Mouse (Mus musculus): ENCODE data around the gene Fzd7.

The Fzd7 gene

DNA sequence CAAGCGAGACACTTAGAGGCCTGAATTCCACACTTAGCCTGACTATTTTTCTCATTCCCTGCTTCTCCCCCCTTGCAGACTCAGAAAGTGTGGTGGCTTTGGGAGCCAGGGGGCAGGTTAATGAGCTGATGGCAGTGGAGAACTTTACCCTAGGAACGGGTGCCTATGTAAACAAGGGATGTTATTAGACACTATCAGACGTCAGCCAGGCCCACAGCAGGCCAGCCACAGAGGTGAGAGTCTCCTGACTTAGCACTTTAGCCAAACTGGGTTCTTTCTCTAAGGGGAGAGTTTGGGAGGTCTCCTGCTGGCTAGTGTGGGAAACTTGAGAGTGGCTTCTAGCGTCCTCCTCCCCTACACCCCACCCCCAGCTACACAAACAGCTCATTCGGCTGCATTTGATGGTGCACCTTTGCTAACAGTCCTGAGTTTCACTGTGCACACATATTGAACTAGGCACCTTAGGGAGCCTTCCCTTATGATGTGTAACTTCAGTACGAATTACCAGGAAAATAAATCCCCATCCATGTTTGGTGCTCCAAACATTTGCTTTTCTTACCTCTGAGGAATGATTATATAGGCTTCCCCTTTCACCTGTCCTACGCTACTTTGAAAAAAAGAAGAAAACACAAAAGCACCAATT, 21.6 kb downstream of the Fzd7 start:
- no peak for DNase-seq

DNA sequence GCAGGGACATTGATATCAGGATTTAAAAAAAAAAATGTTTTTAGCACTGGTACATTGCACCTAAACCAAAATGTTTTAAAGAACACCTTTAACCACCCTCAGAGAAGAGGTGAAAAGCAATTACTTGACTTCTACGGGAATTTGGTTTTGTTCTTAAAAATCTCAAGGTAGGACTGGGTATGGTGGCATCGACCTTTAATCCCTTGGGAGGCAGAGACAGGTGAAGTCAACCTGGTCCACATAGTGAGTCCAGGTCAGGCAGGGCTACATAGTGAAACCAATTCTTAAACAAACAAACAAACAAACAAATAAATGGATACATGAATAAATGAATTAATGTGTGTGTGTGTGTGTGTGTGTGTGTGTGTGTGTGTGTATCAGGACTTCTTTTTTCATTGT, 22.1 kb downstream of the Fzd7 start:
- DNase-seq, result no peak

DNA sequence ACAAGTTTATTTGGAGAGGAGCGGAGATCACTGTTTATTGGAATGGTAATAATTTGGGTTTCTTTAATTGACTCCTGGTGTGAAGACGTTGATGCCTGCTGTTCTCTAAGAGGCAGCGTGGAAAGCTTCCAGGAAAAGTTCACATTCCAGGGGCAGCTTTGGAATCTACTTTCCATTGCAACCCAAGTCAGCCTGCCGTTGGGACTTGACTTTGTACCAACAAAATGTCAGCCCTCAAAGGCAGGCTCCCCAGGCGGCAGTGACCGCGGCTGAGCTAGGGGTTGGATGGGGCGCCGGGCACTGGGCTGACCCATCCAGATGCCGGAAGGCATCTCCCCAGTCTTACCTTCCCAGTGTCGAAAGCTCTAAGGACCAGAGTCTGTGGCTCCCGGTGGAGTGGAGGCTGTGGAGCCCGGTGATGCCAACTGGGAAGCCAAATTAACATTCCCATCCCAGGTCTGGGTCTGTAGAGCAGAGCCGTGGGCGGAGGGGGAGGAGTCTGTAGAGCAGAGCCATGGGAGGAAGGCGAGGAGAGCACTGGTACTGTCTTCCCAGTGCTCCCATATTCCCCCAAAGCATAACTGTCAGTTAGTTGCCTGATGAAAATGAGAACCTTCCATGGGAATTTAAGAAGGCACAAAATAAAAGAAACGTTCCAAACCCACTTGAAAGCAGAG, 26.4 kb downstream of the Fzd7 start:
- peak; percentile 17 for DNase-seq

DNA sequence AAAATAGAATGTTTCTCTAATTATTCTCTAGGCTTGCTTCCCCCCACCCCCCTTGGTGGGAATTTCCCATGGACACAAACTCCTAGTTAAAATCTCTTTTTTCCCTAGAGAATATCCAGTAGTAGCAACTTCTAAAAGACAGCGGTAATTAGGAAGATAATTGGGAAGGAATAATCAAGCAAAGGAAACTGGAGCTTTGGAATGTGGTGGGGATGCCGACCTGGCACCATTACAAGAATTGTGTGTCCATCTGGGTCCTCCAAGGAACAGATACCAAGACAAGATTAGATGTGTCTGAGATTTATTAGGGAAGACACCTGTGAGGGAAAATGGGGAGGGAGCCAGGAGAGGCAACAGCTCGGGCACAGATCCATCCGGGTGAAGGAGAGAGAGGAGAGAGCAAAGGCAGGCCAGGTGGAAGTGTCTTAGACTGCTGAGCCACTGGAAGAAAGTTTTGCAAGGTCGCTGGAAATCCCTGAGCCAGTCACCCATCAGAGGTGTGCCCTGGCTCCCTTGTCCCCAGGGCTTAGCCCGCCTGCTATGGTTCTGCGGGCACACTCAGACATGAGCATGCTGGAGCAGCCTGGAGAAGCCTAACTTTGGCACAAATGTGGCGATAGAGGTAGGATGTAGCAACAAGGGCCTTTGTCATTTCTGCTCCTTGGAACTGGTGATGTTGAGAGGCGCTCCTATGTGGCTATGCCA, 29.5 kb downstream of the Fzd7 start:
- DNase-seq, result no peak

DNA sequence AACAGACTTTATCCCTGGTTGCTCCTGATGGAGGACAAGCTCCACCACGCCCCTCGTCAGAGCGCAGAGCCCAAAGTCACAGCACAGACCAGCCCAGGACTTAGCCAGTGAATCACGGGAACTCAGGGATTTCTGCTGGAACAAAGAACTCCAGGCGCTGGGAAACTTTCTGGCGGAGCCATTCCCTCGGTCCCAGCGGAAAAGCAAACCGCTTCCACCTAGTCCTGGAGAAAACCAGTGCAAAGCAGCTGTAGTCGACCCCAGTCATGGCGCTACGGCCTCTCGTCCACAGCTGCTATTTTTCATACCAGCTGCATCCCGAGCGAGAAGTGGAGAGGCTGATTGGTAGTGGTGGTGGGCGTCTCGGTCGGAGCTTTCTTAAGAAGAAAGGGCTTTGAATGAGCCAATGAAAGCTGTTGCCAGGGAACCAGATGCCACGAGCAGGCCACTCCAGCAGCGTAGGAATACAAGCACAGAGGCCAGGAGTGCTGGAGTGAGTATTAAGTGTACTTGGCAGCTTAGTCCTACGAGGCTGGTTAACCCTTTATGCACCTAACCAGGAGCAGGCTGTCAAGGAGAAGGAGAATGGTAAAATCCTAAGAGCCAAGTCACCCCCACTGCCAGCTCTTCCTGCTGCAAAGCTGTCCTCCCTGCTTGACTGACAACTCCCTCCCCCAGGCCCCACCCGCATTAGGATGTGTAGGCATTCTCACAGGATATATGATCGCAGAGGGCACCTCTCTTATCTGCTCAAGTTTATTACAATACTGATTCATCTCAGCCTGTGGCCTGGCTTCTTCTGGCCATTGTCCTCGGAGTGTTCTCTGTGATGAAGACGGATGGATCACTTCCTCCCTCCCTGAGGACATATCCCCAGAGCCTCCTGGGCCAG, 34.0 kb downstream of the Fzd7 start, which contains the start of gene Gm973:
Gene Gm973, plus strand, starts transcription at position 239 of the 892 bp plus-strand sequence.
- DNase-seq, result peak; percentile 8

DNA sequence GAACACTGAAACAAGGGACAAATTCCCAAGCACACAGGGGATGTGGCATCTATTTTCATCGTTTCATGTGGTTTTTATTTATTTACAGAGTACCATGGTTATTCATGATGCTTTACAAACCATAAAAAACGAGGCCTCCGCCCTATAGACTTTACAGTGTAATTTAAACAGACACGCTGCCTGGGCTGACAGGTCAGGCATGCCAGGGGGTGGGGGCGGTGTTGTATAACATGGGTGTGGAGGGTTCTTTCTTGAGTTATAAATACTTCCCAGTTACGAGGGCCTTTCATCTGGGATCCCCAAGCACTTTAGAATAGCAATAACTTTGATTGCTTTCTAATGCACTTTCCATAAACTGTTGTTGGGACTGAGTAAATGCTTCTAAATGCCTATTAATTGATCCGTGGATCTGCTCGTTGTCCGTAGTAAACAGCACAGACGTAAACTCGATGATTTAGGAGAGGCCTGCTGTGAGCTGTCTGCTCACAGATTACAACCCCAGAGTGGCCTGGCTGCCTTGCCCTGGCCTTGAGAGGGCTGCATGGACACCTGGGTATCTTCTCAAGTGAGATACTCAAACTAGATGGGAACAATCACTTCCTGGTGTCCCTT, 38.1 kb downstream of the Fzd7 start:
- DNase-seq, result no peak

DNA sequence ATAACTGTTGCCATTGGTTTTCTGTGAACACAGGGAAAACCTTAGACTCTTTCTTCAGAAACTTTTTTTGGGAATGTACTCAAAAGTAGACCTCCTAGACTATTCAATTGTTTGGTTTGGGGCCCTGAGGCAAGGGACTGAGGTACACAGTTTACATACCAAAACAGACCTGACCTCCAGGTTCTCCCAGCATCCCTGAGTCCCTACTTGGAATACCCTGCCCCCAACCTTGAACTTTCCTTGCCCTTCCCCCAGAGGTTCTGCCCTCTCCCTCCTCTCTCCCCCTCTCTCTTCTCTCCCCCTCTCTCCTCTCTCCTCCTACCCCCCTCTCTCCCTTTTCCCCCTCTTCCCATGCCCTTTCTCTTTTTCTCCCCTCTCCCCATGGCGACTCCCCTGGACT, 40.2 kb downstream of the Fzd7 start:
- DNase-seq, result no peak

DNA sequence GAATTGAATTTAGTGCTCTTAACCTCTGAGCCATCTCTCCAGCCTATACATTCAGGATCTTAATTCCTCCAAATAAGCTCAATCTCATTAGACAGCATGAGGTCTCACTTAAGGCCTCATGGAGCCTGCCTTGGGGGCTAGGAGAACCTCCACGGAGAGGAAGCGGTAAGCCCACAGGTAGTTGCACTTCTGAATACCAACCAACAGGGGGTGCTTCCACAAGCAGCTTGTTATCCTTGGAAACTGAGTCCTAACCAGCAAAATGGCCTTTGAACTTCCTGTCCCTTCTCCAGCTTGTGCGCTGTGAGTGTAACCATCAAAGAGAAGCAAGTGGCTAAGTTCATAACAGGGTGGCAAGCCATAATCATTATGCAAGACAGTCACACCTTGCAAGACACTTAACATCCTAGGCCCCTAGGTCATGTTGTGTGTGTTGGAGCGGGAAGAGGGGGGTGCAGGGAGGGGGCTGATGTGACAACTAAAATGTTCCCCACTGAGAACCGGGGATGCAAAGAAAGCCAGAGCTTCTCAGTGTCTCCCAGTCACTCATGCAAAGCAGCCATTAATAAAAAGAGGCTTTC, 41.2 kb downstream of the Fzd7 start:
- DNase-seq, result no peak

DNA sequence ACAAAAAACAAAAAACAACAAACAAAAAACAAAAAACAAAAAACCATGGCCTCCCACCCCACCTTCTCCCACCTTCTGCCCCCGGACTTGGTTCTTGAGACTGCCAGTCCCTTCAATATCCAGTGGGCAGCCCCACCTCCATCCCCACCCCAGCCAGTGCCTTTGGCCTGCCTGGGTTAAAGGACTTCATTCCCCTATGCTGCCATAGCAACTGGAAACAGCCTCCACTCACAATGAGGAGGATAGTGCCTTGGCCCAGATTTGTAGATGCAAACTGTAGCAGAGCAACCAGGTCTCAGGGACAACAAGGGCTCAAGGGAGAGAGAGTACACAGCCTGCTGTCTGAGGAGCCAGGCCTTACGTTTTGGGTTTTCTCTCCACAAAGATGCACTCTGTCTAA, 41.8 kb downstream of the Fzd7 start:
- no peak for DNase-seq

DNA sequence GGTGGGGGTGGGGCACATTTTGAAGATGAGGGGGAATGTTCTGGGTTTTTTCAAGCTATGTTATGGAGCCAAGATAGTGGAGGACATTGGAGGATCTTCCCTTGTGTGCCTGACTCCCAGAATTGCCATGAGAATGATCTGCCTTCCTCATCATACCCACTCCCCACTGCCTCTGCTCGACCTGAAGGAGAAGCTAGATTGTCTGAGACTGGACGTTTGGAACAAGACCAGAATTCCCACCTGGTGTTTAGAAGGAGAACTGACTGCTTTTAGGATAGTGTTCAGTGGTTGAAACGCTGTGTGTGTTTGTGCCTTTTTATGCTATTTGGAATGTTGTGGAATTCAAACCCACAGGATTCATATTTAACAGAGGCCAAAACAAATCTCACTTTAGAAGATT, 42.5 kb downstream of the Fzd7 start:
- no peak for DNase-seq

DNA sequence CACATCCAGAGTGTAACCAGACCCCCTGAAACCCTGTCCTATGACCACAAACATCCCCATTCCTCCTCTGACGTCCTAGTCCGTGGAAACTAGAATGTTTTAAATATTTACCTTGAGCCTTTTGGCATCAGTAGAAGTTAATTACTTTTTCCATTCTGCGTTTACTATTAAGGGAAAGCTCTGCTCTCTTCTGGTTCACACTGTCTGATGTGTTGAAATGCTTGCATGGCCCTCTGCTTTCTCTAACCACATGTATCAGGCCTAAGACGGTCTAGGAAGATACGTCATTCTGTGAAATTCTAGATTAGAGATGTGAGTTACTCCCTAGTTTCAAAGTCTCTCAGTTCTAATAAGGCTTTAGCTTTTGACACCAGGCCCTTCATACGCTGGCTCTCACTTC, 45.0 kb downstream of the Fzd7 start:
- no peak for DNase-seq

DNA sequence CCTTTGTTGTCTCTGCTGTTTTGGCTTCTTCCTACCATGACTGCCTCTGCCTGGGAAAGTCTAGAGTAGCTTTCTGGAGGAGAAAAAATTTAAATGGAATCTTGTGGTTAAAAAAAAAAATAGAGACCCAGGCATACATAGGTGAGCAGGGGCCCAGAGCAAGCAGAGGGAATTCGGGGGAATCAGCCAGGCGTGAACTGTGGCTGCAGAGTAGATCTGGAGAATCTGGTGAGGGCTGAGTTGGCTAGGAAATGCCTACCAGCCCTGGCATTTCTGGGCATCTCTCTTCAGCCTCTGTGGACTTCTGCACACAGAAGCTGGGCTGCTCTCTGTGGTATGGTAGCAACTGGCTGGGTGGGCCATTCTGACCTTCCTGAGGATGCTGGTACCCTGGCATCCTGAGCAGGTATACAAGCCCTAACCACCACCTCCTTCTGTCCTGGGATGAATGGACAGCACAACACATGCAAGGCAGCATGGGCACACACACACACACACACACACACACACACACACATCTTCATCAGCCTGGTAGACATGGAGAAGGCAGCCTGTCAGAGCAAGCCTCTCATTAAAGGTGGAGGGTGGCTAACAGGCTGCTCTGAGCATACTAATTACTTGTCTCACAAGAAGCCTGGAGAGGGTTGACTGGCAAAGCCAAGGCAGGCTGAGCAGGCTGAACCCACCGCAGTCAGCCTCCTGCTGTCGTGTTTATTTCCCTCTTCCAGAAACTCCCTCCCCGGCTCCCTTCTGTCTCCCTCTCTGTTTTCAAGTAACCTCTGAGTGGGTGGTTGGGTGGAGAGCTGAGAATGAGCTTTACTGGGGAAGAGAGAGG, 53.0 kb downstream of the Fzd7 start:
- DNase-seq, result no peak

All from kidney, adult 9 months (tissue).